Mouse (Mus musculus): ENCODE measurements at regions not wholly inside any gene's neighbourhood (a gene's known extent, or its start where the extent isn't known, plus 50 kb on each side); places are given as distances from the start of the nearest gene placed in this dataset.

GRCm38 (mm10) chr3:124986930-124987329 lies 406.0 kb upstream of the 1700003H04Rik start:
- no peak for DNase-seq (ENCODE audit: low spot score in 2 of 2)

DNA sequence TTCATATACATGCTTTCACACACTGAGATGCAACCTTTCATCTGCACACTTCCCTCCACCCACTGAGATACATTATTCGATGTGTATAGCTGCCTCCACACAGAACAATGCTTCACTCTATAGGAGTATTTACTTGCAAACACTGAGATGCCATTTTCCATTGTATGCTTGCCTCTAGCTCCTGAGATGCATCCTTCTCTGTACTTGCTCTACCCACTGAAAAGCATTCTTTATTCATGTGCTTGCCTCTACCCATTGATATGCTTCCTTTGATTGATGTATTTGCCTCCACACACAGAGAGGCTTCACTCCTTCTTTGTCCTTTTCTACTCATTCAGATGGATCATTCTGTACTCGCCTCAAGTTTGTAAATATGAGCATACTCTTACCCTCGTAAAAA lies 405.6 kb upstream of the 1700003H04Rik start:
- DNase-seq (ENCODE audit: low spot score in 2 of 2): no peak

- no peak for DNase-seq (ENCODE audit: low spot score in 2 of 2)
These were observed 404.5 kb upstream of the 1700003H04Rik start for GRCm38 (mm10) chr3:124985428-124985827.

- DNase-seq (ENCODE audit: low spot score in 2 of 2): no peak
These were observed 354.4 kb upstream of the 1700003H04Rik start for GRCm38 (mm10) chr3:124935147-124935849.

DNA sequence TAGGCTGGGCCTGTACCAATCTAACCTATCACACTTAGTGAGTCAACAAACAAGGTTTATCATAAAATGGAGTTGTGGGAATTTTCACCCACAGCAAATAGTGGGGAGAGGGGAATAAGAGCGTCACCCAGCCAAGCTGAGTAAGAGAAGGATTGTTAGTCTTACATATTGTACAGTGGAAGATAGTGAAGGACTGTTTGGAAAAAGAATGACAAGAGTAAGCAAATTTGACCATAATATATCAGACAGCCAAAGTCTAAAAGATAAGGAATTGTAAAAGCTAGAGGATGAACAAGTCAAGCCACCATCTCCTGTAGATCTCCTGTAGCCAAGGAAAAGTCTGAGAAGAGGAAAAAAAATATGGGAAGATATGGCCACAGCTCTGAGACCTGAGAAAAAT lies 351.8 kb upstream of the 1700003H04Rik start:
- DNase-seq (ENCODE audit: low spot score in 2 of 2): no peak

DNA sequence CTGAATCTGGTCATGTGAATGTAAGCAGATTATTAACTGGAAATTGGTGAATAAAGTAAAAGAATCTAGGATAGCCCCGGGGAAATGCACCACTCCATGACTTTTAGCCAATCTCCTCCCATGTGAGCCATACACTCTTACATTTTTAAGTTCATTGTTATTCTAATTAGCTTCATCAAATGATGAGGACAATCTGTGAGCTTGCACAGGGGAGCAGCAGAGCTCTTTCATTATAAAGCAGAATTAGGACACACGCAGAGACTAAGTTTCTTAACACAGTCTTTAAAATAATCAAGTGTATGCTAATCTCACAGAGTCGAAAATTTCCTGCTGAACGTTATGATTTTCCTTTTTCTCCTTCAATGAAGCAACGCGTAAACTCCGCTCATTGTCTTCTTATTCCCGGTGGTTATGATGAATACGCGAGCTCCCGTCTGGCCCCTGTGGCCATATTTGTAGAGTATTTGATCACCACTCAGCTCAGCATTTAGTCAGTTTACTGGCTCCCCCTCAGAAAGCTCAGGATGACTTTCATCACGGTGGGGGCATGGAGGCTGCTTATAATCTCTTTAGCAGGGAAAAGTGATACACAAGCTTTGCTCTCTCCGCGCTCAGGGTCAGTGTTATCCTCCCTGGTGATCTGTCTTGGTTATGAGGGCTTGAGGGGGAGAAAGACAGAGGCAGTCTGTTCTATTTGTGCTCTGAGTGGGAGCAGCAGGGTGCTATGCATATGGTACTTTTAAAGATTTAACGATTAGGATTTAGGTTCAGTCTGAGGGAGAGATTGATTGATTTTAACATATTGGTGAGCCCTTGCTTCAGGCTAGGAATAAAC lies 350.1 kb upstream of the 1700003H04Rik start:
- peak in 1 of 2 experiments; percentile 3 for DNase-seq (ENCODE audit: low spot score in 2 of 2)

GRCm38 (mm10) chr3:124908925-124909324 lies 328.0 kb upstream of the 1700003H04Rik start:
- no peak for DNase-seq (ENCODE audit: low spot score in 2 of 2)

All from frontal cortex, postnatal 14 days (tissue).